Mouse (Mus musculus) stomach, postnatal 0 days (tissue): ENCODE measurements around the gene Gcnt7.

Experiments
- CTCF ChIP-seq: IDR thresholded peaks from 2 replicates; pipeline ENCODE4 v1.5.1; 2016; ENCODE audit warnings: antibody characterized with exemption, low read depth, mild to moderate bottlenecking, moderate library complexity
- EP300 ChIP-seq: optimal IDR thresholded peaks from 2 replicates; pipeline ENCODE3; 2016; ENCODE audit warnings: antibody characterized with exemption

DNA sequence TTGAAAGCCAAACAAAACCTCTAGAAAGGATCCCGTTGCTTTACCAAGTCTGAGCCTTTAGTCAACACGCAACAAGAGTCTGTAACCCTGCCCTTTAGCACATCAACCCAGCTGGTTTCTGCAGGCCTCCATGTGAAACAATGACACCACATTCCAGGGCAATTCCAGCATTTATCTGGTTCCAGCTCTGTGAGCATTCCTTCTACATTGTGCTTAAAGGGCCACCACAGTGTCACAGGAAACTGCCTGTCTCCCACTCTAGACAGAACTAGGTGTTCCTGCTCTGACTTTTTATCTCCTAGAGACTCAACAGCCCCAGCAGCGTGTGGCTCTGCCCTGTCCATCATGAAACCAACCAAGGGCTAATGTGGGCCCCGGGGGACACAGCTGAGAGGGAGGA lies 45.1 kb downstream of the Gcnt7 start:
- TF ChIP-seq EP300 = no peak
- TF ChIP-seq CTCF = no peak
